Mouse (Mus musculus) midbrain, embryonic 16.5 days (tissue): Measurements from ENCODE around the gene Tsc22d2. TPM values are rescaled to one million over a fixed set of nuclear protein-coding genes. Genes with fewer than 3 reads are reported as not detected.
"Not testable (repeated sequence)": the region's sequence is repeated elsewhere in the genome, so short reads cannot be mapped to it uniquely, and the experiment has no call there.

Experiments
- ATAC-seq: fragments of 200-750 bp; cut with Nextera tagmentation; 2 replicates; pipeline ENCODE4 v1.8.0; 2017; ENCODE audit warnings: moderate TSS enrichment
- H3K27ac ChIP-seq: fragments of 300-500 bp; sonication (generic); 2 replicates; pipeline ENCODE4 v1.5.1; 2014; ENCODE audit warnings: mild to moderate bottlenecking, low read length, mixed read lengths
- H3K27me3 ChIP-seq: fragments of 300-500 bp; sonication (generic); 2 replicates; pipeline ENCODE4 v1.6.1; 2014; ENCODE audit warnings: low read depth, low read length, mixed read lengths; ENCODE audit not compliant: control insufficient read depth, insufficient read depth
- H3K36me3 ChIP-seq: fragments of 300-500 bp; sonication (generic); 2 replicates; pipeline ENCODE4 v1.6.1; 2014; ENCODE audit warnings: mild to moderate bottlenecking, low read length, moderate library complexity, mixed read lengths; ENCODE audit not compliant: control insufficient read depth, insufficient read depth
- H3K4me1 ChIP-seq: fragments of 300-500 bp; sonication (generic); 2 replicates; pipeline ENCODE4 v1.6.1; 2014; ENCODE audit warnings: mild to moderate bottlenecking, low read length, mixed read lengths; ENCODE audit not compliant: control insufficient read depth, insufficient read depth
- H3K4me2 ChIP-seq: fragments of 300-500 bp; sonication (generic); 2 replicates; pipeline ENCODE4 v1.6.1; 2014; ENCODE audit warnings: mild to moderate bottlenecking, low read length, mixed read lengths
- H3K4me3 ChIP-seq: fragments of 300-500 bp; sonication (generic); 2 replicates; pipeline ENCODE4 v1.5.1; 2014; ENCODE audit warnings: low read depth, mild to moderate bottlenecking, low read length, moderate library complexity, mixed read lengths
- H3K9ac ChIP-seq: fragments of 300-500 bp; sonication (generic); 2 replicates; pipeline ENCODE4 v1.6.1; 2014; ENCODE audit warnings: low read depth, low read length, mixed read lengths
- H3K9me3 ChIP-seq: fragments of 300-500 bp; sonication (generic); replicated peaks from 2 replicates; pipeline ENCODE4 v1.6.1; 2014; ENCODE audit warnings: mild to moderate bottlenecking, low read length, mixed read lengths; ENCODE audit not compliant: control insufficient read depth, poor library complexity, severe bottlenecking
- WGBS: fragments of 180-500 bp; shearing (Covaris S2); extraction: QIAGEN DNeasy Blood & Tissue Kit; methylation state at CpG from one replicate; pipeline ENCODE4 v1.1.7; 2014; 5-methylcytosine and 5-hydroxymethylcytosine counted together
- polyA plus RNA-seq: library from polyadenylated mRNA; unstranded; fragments of >200 nt; fragmentation: Nextera tagmentation; extraction: Ambion mirVana; gene quantifications from 2 replicates; pipeline ENCODE4 v1.2.1, GENCODE M21; 2015

Tsc22d2 gene
- polyA plus RNA-seq, 1 experiment from 2014 or later = 7.2 TPM

GRCm38 (mm10) chr3:58469655-58470437 lies 55.3 kb downstream of the Tsc22d2 start:
- no peak overlapping the region for H3K27ac ChIP-seq
- H3K9ac ChIP-seq = no peak overlapping the region
- H3K4me1 ChIP-seq = no peaks in the 10 kb centered on the region
- no peaks in the 10 kb centered on the region for H3K36me3 ChIP-seq
- H3K9me3 ChIP-seq = no peaks in the 10 kb centered on the region
- H3K27me3 ChIP-seq = no peaks in the 10 kb centered on the region
- H3K4me3 ChIP-seq = no peak overlapping the region
- 80% methylated on average over 9 of the region's 9 CpGs for WGBS
- no peak overlapping the region for H3K4me2 ChIP-seq
- ATAC-seq = no peak

DNA sequence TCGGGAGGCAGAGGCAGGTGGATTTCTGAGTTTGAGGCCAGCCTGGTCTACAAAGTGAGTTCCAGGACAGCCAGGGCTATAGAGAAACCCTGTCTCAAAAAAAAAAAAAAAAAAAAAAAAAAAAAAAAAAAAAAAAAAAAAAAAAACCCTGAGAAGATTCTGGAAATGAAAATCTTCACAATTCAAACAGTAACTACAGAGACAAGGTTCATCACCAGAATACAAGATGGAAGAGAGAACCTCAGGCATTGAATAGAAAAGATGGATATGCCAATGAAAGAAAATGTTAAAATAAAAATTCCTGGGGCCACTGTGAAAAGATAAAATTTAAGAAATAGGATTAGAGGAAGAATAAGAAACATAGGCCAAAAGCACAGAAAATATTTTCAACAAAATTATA lies 60.8 kb downstream of the Tsc22d2 start:
- H3K27ac ChIP-seq, H3K4me3 ChIP-seq, H3K9ac ChIP-seq, ATAC-seq, H3K36me3 ChIP-seq, H3K4me1 ChIP-seq, H3K4me2 ChIP-seq, H3K27me3 ChIP-seq, H3K9me3 ChIP-seq: not testable (repeated sequence)
- 80% methylated on average over 1 of the region's 1 CpGs for WGBS

GRCm38 (mm10) chr3:58478755-58479455 lies 64.4 kb downstream of the Tsc22d2 start:
- H3K4me3 ChIP-seq = no peak overlapping the region
- H3K4me2 ChIP-seq = no peak overlapping the region
- no peaks in the 10 kb centered on the region for H3K36me3 ChIP-seq
- H3K9ac ChIP-seq = no peak overlapping the region
- no peaks in the 10 kb centered on the region for H3K27me3 ChIP-seq
- H3K27ac ChIP-seq = no peak overlapping the region
- WGBS = 85% methylated on average over 2 of the region's 2 CpGs
- H3K4me1 ChIP-seq = no peaks in the 10 kb centered on the region
- H3K9me3 ChIP-seq = no peaks in the 10 kb centered on the region
- ATAC-seq = no peak

DNA sequence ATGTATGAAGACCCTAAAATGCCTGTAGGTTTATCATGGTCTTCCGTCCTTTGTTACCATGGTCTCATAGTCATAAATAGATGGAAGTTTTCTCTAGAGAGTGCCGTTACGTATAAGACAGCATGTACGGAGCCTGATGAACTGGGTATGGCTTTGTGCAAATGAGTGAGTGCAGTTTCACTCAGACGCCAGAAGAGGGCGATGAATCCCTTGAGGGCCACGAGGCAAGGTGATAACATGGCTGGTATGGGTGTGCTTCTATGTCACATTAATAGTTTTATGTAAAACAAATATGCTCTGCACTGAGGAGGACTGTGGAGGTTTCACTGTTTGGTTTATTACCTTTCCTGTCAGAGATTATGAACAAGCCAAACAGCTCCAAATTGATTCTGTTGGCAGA lies 71.4 kb downstream of the Tsc22d2 start:
- ATAC-seq = no peak
- H3K27me3 ChIP-seq = no peaks in the 10 kb centered on the region
- no peak overlapping the region for H3K27ac ChIP-seq
- no peaks in the 10 kb centered on the region for H3K9me3 ChIP-seq
- H3K4me1 ChIP-seq = no peaks in the 10 kb centered on the region
- no peak overlapping the region for H3K9ac ChIP-seq
- no peaks in the 10 kb centered on the region for H3K36me3 ChIP-seq
- 72% methylated on average over 7 of the region's 7 CpGs for WGBS
- no peak overlapping the region for H3K4me2 ChIP-seq
- no peak overlapping the region for H3K4me3 ChIP-seq

DNA sequence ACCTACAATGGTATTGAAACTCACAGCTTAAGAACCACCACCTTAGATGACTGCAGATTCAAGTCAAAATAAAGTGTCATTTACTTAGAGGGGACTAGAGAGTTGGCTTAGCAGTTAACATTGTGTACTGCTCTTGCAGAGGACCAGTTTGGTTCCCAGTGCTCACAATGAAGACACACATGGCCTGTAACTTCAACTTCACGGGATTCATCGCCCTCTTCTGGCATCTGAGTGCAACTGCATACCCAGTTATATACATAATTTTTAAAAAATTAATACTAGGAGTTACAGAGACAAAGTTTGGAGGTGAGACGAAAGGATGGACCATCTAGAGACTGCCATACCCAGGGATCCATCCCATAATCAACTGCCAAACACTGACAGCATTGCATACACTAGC lies 72.6 kb downstream of the Tsc22d2 start:
- WGBS = 59% methylated on average over 3 of the region's 3 CpGs
- Histone ChIP-seq H3K27ac (no peak overlapping the region), H3K9ac (no peak overlapping the region), H3K27me3 (no peaks in the 10 kb centered on the region), H3K36me3 (no peaks in the 10 kb centered on the region), H3K4me3 (no peak overlapping the region), H3K4me1 (no peaks in the 10 kb centered on the region), H3K9me3 (no peaks in the 10 kb centered on the region), H3K4me2 (no peak overlapping the region)
- no peak for ATAC-seq

GRCm38 (mm10) chr3:58487999-58488775 lies 73.7 kb downstream of the Tsc22d2 start:
- 79% methylated on average over 8 of the region's 8 CpGs for WGBS
- Histone ChIP-seq H3K4me2 (no peak overlapping the region), H3K4me3 (no peak overlapping the region), H3K9me3 (no peaks in the 10 kb centered on the region), H3K4me1 (no peaks in the 10 kb centered on the region), H3K36me3 (no peaks in the 10 kb centered on the region), H3K27me3 (no peaks in the 10 kb centered on the region), H3K27ac (no peak overlapping the region), H3K9ac (no peak overlapping the region)
- no peak for ATAC-seq

DNA sequence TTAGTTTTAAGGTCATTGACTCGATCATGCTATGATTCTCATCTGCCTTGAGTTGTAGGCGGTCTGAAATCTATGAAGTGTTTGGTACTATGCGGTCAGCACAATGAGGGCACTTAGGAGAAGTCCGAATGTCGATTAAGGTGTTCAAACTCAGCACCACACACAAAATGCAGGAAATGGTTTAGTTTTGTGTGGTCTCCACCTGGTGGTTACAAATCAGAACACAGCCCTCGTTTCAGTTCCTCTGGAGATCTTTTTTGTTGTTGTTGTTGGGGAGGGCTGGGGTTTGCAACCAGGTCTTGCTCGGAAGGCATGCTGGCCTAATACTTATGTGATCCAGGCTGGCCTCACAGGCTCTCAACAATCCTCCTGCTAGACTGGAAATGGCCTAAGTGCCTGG lies 76.3 kb downstream of the Tsc22d2 start:
- H3K27me3 ChIP-seq = no peaks in the 10 kb centered on the region
- WGBS = 74% methylated on average over 7 of the region's 7 CpGs
- ATAC-seq = no peak
- no peak overlapping the region for H3K9ac ChIP-seq
- H3K27ac ChIP-seq = no peak overlapping the region
- H3K9me3 ChIP-seq = no peaks in the 10 kb centered on the region
- H3K4me3 ChIP-seq = no peak overlapping the region
- H3K4me2 ChIP-seq = no peak overlapping the region
- no peaks in the 10 kb centered on the region for H3K4me1 ChIP-seq
- H3K36me3 ChIP-seq = no peaks in the 10 kb centered on the region

DNA sequence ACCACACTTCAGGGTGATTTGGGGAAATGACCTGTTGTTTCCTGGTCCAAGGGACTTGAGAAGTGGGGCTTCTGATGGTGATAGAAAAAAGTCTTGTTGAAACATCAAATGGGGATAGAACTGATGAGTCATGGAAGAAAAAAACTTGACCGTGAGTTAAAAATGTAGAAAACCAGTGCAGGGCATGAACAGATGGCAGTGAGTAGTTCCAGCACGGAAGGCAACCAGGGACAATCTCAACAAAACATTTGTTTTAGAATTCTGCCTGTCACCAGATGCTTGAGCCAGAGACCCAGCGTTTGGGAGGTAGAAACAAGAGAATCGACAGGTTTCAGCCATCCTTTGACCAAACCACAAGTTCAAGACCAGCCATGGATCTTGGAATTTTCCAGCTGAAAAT lies 79.1 kb downstream of the Tsc22d2 start:
- Histone ChIP-seq H3K27ac (no peak overlapping the region), H3K9me3 (no peaks in the 10 kb centered on the region), H3K27me3 (no peaks in the 10 kb centered on the region), H3K4me3 (no peak overlapping the region), H3K4me1 (no peaks in the 10 kb centered on the region), H3K36me3 (no peaks in the 10 kb centered on the region), H3K4me2 (no peak overlapping the region), H3K9ac (no peak overlapping the region)
- 89% methylated on average over 4 of the region's 4 CpGs for WGBS
- no peak for ATAC-seq

- H3K9me3 ChIP-seq = no peaks in the 10 kb centered on the region
- no peak for ATAC-seq
- WGBS = 71% methylated on average over 2 of the region's 2 CpGs
These were observed 87.4 kb downstream of the Tsc22d2 start for GRCm38 (mm10) chr3:58501961-58502360.

More at GRCm38 (mm10) chr3:58501961-58502360, 87.4 kb downstream of the Tsc22d2 start:
- Histone ChIP-seq H3K27me3 (no peaks in the 10 kb centered on the region), H3K27ac (no peak overlapping the region), H3K4me2 (no peak overlapping the region), H3K4me3 (no peak overlapping the region), H3K9ac (no peak overlapping the region), H3K36me3 (no peaks in the 10 kb centered on the region), H3K4me1 (no peaks in the 10 kb centered on the region)
